Mouse (Mus musculus) neural tube, embryonic 11.5 days (tissue): ENCODE data around the gene Ppp1r14c. TPM values are rescaled to one million over a fixed set of nuclear protein-coding genes. Genes with fewer than 3 reads are reported as not detected.

Experiments used
- ATAC-seq: fragments of 200-750 bp; cut with Nextera tagmentation; 2 replicates; pipeline ENCODE4 v1.8.0; 2017; ENCODE audit warnings: moderate number of reproducible peaks, mild to moderate bottlenecking, moderate TSS enrichment, moderate library complexity; ENCODE audit not compliant: insufficient read depth, low FRiP score, low TSS enrichment
- DNase-seq: peaks from one replicate; pipeline ENCODE4 v3.0.0-alpha.2; 2015; ENCODE audit warnings: low spot score
- H3K27ac ChIP-seq: fragments of 300-500 bp; sonication (generic); 2 replicates; pipeline ENCODE4 v1.5.1; 2014; ENCODE audit warnings: low read depth, mild to moderate bottlenecking, low read length
- H3K27me3 ChIP-seq: fragments of 300-500 bp; sonication (generic); 2 replicates; pipeline ENCODE4 v1.6.1; 2014; ENCODE audit warnings: mild to moderate bottlenecking, low read length, mixed read lengths; ENCODE audit not compliant: control insufficient read depth, insufficient read depth
- H3K36me3 ChIP-seq: fragments of 300-500 bp; sonication (generic); 2 replicates; pipeline ENCODE4 v1.6.1; 2014; ENCODE audit warnings: mild to moderate bottlenecking, low read length, moderate library complexity, mixed read lengths; ENCODE audit not compliant: control insufficient read depth, insufficient read depth
- H3K4me1 ChIP-seq: fragments of 300-500 bp; sonication (generic); 2 replicates; pipeline ENCODE4 v1.6.1; 2014; ENCODE audit warnings: low read length, mixed read lengths; ENCODE audit not compliant: control insufficient read depth, insufficient read depth
- H3K4me2 ChIP-seq: fragments of 300-500 bp; sonication (generic); 2 replicates; pipeline ENCODE4 v1.6.1; 2014; ENCODE audit warnings: low read depth, mild to moderate bottlenecking, moderate library complexity
- H3K4me3 ChIP-seq: fragments of 300-500 bp; sonication (generic); 2 replicates; pipeline ENCODE4 v1.5.1; 2014; ENCODE audit warnings: low read depth, low read length
- H3K9ac ChIP-seq: fragments of 300-500 bp; sonication (generic); 2 replicates; pipeline ENCODE4 v1.6.1; 2014; ENCODE audit warnings: mild to moderate bottlenecking, low read length
- H3K9me3 ChIP-seq: fragments of 300-500 bp; sonication (generic); 2 replicates; pipeline ENCODE4 v1.6.1; 2016; ENCODE audit warnings: low read length; ENCODE audit not compliant: control insufficient read depth
- WGBS: fragments of 180-500 bp; shearing (Covaris S2); extraction: QIAGEN DNeasy Blood & Tissue Kit; methylation state at CpG from one replicate; pipeline ENCODE4 v1.1.7; 2014; 5-methylcytosine and 5-hydroxymethylcytosine counted together
- microRNA-seq: library from miRNA; unstranded; fragments of <30 nt; microRNA quantifications from one replicate; pipeline ENCODE4, GENCODE M21; 2016
- polyA plus RNA-seq: library from polyadenylated mRNA; unstranded; fragments of >200 nt; fragmentation: Nextera tagmentation; extraction: Ambion mirVana; gene quantifications from 2 replicates; pipeline ENCODE4 v1.2.1, GENCODE M21; 2014

The Ppp1r14c gene
- polyA plus RNA-seq, 1 experiment from 2014 or later = 17.0 TPM

GRCm38 (mm10) chr10:3508746-3509145, 142.9 kb downstream of the Ppp1r14c start:
- H3K4me1 ChIP-seq = no peaks in the 10 kb centered on the region
- no peak for ATAC-seq
- no peak overlapping the region for H3K4me2 ChIP-seq
- H3K9ac ChIP-seq = no peak overlapping the region
- no peak overlapping the region for H3K4me3 ChIP-seq
- 67% methylated on average over 2 of the region's 2 CpGs for whole genome bisulfite sequencing
- H3K27ac ChIP-seq = no peak overlapping the region
- no peaks in the 10 kb centered on the region; the same call in 1 of the 2 replicates for H3K9me3 ChIP-seq
- no peaks in the 10 kb centered on the region for H3K27me3 ChIP-seq
- H3K36me3 ChIP-seq = no peaks in the 10 kb centered on the region
- no peak for DNase-seq

DNA sequence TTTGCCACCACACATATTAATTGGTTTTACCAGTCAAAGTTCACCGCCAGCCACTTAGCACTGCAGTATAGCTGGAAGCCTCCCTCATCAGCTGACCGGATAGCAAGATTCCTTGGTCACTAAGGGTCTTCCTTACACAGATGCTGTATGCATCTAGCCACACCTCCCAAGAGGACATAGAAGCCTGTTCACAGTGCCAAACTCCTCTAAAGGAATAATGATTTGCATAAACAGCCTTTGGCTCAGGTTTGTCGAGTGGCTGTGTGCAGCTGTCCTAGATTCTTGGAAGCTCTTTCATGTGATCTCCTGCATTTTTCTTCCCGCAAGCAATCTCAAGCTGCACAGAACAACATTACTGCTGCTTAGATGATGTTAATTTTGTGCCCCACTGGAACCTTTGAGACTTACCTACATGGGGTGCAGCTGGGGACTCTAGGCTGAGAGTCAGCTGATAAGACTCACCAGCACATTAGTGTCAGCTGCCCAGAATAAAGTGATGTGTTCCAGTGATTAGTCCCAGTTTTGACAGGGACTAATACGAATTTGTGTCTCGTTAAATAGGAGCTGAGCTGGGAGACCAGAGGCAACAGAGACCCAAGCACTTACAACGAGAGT, 143.9 kb downstream of the Ppp1r14c start:
- Histone ChIP-seq H3K9me3 (no peaks in the 10 kb centered on the region; the same call in 1 of the 2 replicates), H3K27me3 (no peaks in the 10 kb centered on the region), H3K4me1 (no peaks in the 10 kb centered on the region), H3K27ac (no peak overlapping the region), H3K4me2 (no peak overlapping the region), H3K9ac (no peak overlapping the region), H3K36me3 (no peaks in the 10 kb centered on the region), H3K4me3 (no peak overlapping the region)
- ATAC-seq (no peak), DNase-seq (no peak)
- 73% methylated on average over 7 of the region's 7 CpGs for WGBS

DNA sequence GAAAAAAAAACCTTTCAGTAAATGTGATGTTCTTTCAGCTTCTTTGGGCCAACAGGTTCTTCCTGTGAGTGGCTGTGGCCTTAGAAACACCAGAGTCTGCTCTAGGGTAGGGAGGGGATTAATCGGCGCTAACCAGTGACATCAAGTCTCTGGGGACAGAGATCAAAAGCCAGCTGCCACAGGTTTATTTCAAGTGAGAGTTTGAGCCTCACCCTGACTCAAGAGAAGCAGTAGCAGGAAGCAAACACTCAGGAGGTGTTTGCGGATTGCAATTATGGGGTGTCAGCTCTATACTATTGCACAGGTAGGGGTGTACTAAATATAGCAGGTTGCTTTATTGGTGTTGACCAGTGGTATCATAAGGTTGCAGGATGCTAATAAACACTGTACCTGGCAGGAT, 144.6 kb downstream of the Ppp1r14c start:
- DNase-seq (no peak), ATAC-seq (no peak)
- H3K4me3 ChIP-seq = no peak overlapping the region
- H3K9ac ChIP-seq = no peak overlapping the region
- H3K27me3 ChIP-seq = no peaks in the 10 kb centered on the region
- H3K9me3 ChIP-seq = no peaks in the 10 kb centered on the region; the same call in 1 of the 2 replicates
- no peaks in the 10 kb centered on the region for H3K36me3 ChIP-seq
- WGBS = 78% methylated on average over 3 of the region's 3 CpGs
- H3K27ac ChIP-seq = no peak overlapping the region
- no peaks in the 10 kb centered on the region for H3K4me1 ChIP-seq
- no peak overlapping the region for H3K4me2 ChIP-seq

DNA sequence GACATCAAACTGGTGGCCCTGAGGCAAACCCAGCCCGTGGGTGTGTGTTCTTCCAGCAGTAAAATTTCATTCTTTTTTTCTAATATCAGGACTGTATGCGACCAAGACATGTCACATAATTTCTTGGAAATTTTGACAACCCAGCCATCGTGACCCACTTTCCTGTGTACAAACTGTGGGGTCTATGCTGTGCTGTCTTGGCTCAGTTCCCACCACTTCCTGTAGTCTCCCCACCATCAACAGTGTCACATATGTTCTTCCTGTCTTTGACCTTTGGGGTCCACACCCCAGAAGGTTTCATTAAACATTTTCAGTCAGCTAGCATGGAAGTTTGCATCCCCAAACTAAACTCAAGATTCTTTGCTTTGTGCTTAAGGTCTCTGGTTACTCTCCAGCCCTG, 145.5 kb downstream of the Ppp1r14c start:
- no peak overlapping the region for H3K4me2 ChIP-seq
- H3K27ac ChIP-seq = no peak overlapping the region
- 60% methylated on average over 3 of the region's 3 CpGs for WGBS
- H3K36me3 ChIP-seq = no peaks in the 10 kb centered on the region
- DNase-seq (no peak), ATAC-seq (no peak)
- H3K9ac ChIP-seq = no peak overlapping the region
- H3K27me3 ChIP-seq = no peaks in the 10 kb centered on the region
- no peaks in the 10 kb centered on the region; the same call in 1 of the 2 replicates for H3K9me3 ChIP-seq
- no peak overlapping the region for H3K4me3 ChIP-seq
- H3K4me1 ChIP-seq = no peaks in the 10 kb centered on the region

GRCm38 (mm10) chr10:3512620-3513305, 146.9 kb downstream of the Ppp1r14c start:
- Histone ChIP-seq H3K27me3 (no peaks in the 10 kb centered on the region), H3K36me3 (no peaks in the 10 kb centered on the region), H3K27ac (no peak overlapping the region), H3K4me2 (no peak overlapping the region), H3K4me1 (no peaks in the 10 kb centered on the region), H3K4me3 (no peak overlapping the region), H3K9me3 (no peaks in the 10 kb centered on the region; the same call in 1 of the 2 replicates), H3K9ac (no peak overlapping the region)
- DNase-seq (no peak), ATAC-seq (no peak)
- WGBS = 76% methylated on average over 8 of the region's 8 CpGs

DNA sequence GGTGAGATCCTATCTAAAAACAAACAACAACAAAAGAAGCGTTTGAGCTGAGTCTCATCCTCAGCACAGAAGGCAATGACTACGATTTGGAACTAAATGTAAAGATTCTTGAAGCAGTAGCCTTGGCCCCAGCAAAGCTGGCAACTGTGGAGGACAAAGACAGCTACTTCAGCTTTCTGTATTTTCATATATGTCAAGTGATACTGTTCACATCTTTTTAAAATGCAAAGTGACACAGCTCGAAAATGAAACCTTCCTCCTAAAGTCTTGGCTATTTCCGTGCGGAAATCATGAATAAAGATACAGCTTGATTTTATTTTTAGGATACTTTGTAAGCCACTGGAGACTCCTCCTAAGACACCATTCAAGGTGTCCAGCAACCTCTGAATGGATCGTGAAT, 148.1 kb downstream of the Ppp1r14c start:
- no peaks in the 10 kb centered on the region for H3K27me3 ChIP-seq
- ATAC-seq = no peak

More for the DNA sequence above, 148.1 kb downstream of the Ppp1r14c start:
- Histone ChIP-seq H3K9ac (no peak overlapping the region), H3K36me3 (no peaks in the 10 kb centered on the region), H3K27ac (no peak overlapping the region), H3K4me1 (no peaks in the 10 kb centered on the region), H3K9me3 (no peaks in the 10 kb centered on the region; the same call in 1 of the 2 replicates), H3K4me2 (no peak overlapping the region), H3K4me3 (no peak overlapping the region)
- DNase-seq = no peak
- 76% methylated on average over 6 of the region's 6 CpGs for WGBS

Small RNA genes lying within 50 kb of the gene (microRNA-seq; reads per million reads assigned to microRNA genes)
- gene Gm24482 = not detected

Other genes with a start within 250 kb of the Ppp1r14c start
- gene H60c, start 98.3 kb upstream of the Ppp1r14c start, polyA plus RNA-seq = not detected in 2 replicates
- gene Iyd, start 174.2 kb downstream of the Ppp1r14c start, polyA plus RNA-seq = 0.24 TPM in 1 of 2 replicates, not detected in the other